18 mouse cellular contexts compared by ENCODE assay signal in genomic region chr9:41517787-41518186, GRCm38 (mm10).
DNase-seq lines count a peak whose midpoint lies in the region; ATAC-seq lines count a peak whose summit lies in the region.
"Had no signal": no experiment of that assay in that cellular context is flagged by ENCODE, and none has a peak within 500 bp of the region (broad histone marks: within the 10 kb centered on the region; RNA-seq: fewer than 3 reads in every experiment).

No protein-coding gene starts in this region.

- H3K4me3 ChIP-seq in hindbrain, embryonic 13.5 days = no peak overlapping the region
- no peak overlapping the region for H3K4me3 ChIP-seq in hindbrain, embryonic 10.5 days
- H3K4me3 ChIP-seq in embryonic facial prominence, embryonic 15.5 days (replicated peaks) = no peak overlapping the region
- H3K4me3 ChIP-seq in intestine, embryonic 16.5 days (ENCODE audit: low read length) = no peak overlapping the region
- H3K4me3 ChIP-seq: embryonic facial prominence, embryonic 12.5 days; heart, adult 2 months; limb, embryonic 15.5 days; liver, embryonic 15.5 days; midbrain, embryonic 12.5 days had no signal

- no peak overlapping the region for H3K4me2 ChIP-seq in hindbrain, embryonic 13.5 days
- H3K4me2 ChIP-seq in embryonic facial prominence, embryonic 15.5 days (replicated peaks) = no peak overlapping the region
- H3K4me2 ChIP-seq in intestine, embryonic 16.5 days (ENCODE audit: low read depth, low read length) = no peak overlapping the region
- H3K4me2 ChIP-seq: embryonic facial prominence, embryonic 12.5 days; limb, embryonic 15.5 days; liver, embryonic 15.5 days; midbrain, embryonic 12.5 days had no signal

- 0 out of 2 replicates have a peak, but pooled peaks cover 2% of the 10 kb centered on the region for H3K36me3 ChIP-seq in hindbrain, embryonic 13.5 days
- peaks cover 39% of the 10 kb centered on the region for H3K36me3 ChIP-seq in hindbrain, embryonic 10.5 days
- H3K36me3 ChIP-seq in embryonic facial prominence, embryonic 15.5 days = no peaks in the 10 kb centered on the region
- H3K36me3 ChIP-seq in intestine, embryonic 16.5 days (ENCODE audit: control insufficient read depth, insufficient read depth, low read length) = no peaks in the 10 kb centered on the region
- H3K36me3 ChIP-seq: embryonic facial prominence, embryonic 12.5 days; liver, embryonic 15.5 days had no signal

- no peaks in the 10 kb centered on the region for H3K9me3 ChIP-seq in hindbrain, embryonic 13.5 days
- no peaks in the 10 kb centered on the region for H3K9me3 ChIP-seq in hindbrain, embryonic 10.5 days
- no peaks in the 10 kb centered on the region for H3K9me3 ChIP-seq in embryonic facial prominence, embryonic 15.5 days (replicated peaks)
- no peaks in the 10 kb centered on the region for H3K9me3 ChIP-seq in intestine, embryonic 16.5 days (ENCODE audit: control insufficient read depth, low read length)
- H3K9me3 ChIP-seq: embryonic facial prominence, embryonic 12.5 days; limb, embryonic 15.5 days; liver, embryonic 15.5 days; midbrain, embryonic 12.5 days had no signal

- ATAC-seq in hindbrain, embryonic 13.5 days (ENCODE audit: low FRiP score) = 0 out of 2 replicates have a peak, but pooled peaks have one; percentile 24
- no peak for ATAC-seq in embryonic facial prominence, embryonic 15.5 days (ENCODE audit: insufficient number of reproducible peaks, low FRiP score, low TSS enrichment, low read depth)
- ATAC-seq in intestine, embryonic 16.5 days = no peak

- H3K4me1 ChIP-seq in hindbrain, embryonic 13.5 days (replicated peaks) = peaks cover 22% of the 10 kb centered on the region
- H3K4me1 ChIP-seq in hindbrain, embryonic 10.5 days (replicated peaks) = no peaks in the 10 kb centered on the region; the same call in 1 of the 2 replicates
- peaks cover 16% of the 10 kb centered on the region for H3K4me1 ChIP-seq in embryonic facial prominence, embryonic 15.5 days
- H3K4me1 ChIP-seq in intestine, embryonic 16.5 days (ENCODE audit: control insufficient read depth, insufficient read depth, low read length) = peaks cover 5% of the 10 kb centered on the region
- H3K4me1 ChIP-seq: liver, embryonic 15.5 days had no signal

- H3K9ac ChIP-seq in hindbrain, embryonic 13.5 days = no peak overlapping the region
- no peak overlapping the region for H3K9ac ChIP-seq in embryonic facial prominence, embryonic 15.5 days
- no peak overlapping the region for H3K9ac ChIP-seq in intestine, embryonic 16.5 days (ENCODE audit: low read depth, low read length)
- H3K9ac ChIP-seq: embryonic facial prominence, embryonic 12.5 days; limb, embryonic 15.5 days; liver, embryonic 15.5 days; midbrain, embryonic 12.5 days had no signal

- no peaks in the 10 kb centered on the region for H3K27me3 ChIP-seq in hindbrain, embryonic 13.5 days
- H3K27me3 ChIP-seq in hindbrain, embryonic 10.5 days (ENCODE audit: insufficient read depth, poor library complexity, severe bottlenecking) = no peaks in the 10 kb centered on the region
- no peaks in the 10 kb centered on the region for H3K27me3 ChIP-seq in embryonic facial prominence, embryonic 15.5 days
- H3K27me3 ChIP-seq in intestine, embryonic 16.5 days (replicated peaks; ENCODE audit: control insufficient read depth, insufficient read depth, low read length) = no peaks in the 10 kb centered on the region
- H3K27me3 ChIP-seq: embryonic facial prominence, embryonic 12.5 days; limb, embryonic 15.5 days; liver, embryonic 15.5 days; midbrain, embryonic 12.5 days had no signal

- WGBS in hindbrain, embryonic 13.5 days = 54% methylated on average over 2 of the region's 2 CpGs
- WGBS in hindbrain, embryonic 10.5 days = 71% methylated on average over 2 of the region's 2 CpGs
- WGBS in embryonic facial prominence, embryonic 15.5 days = 58% methylated on average over 2 of the region's 2 CpGs
- WGBS in intestine, embryonic 16.5 days = 63% methylated on average over 2 of the region's 2 CpGs

- DNase-seq in embryo, embryonic 10.5 days (ENCODE audit: low spot score) = peak; percentile 25
- DNase-seq in embryo, embryonic 10 days (ENCODE audit: low spot score) = no peak
- DNase-seq in hindbrain, embryonic 10.5 days (ENCODE audit: low spot score) = no peak
- peak; percentile 54 for DNase-seq in mesoderm, embryonic 11.5 days (ENCODE audit: low read depth, low spot score)
- no peak for DNase-seq in urinary bladder, postnatal 25 days (ENCODE audit: low spot score)
- DNase-seq: adrenal gland, adult 2 months; cerebellum, adult 8-10 months; heart, adult 2 months; kidney, adult 11 months; thymus, postnatal 36 days had no signal

- peak overlapping the region; percentile 82 for H3K27ac ChIP-seq in hindbrain, embryonic 13.5 days
- no peak overlapping the region for H3K27ac ChIP-seq in hindbrain, embryonic 10.5 days
- H3K27ac ChIP-seq in embryonic facial prominence, embryonic 15.5 days (replicated peaks) = 0 out of 2 replicates have a peak overlapping the region, but pooled peaks have one; percentile 28
- no peak overlapping the region for H3K27ac ChIP-seq in intestine, embryonic 16.5 days (ENCODE audit: low read length)
- H3K27ac ChIP-seq: heart, adult 2 months; liver, embryonic 15.5 days; macrophage; midbrain, embryonic 12.5 days had no signal

Comparison
In these comparisons a context has a peak if more than half of its experiments do, and no peak if none do; other contexts are left out.
1. DNase-seq: peak in embryo, embryonic 10.5 days (single experiment) and mesoderm, embryonic 11.5 days (single experiment); none in embryo, embryonic 10 days (single experiment), hindbrain, embryonic 10.5 days (single experiment) and urinary bladder, postnatal 25 days (single experiment).
2. H3K27ac ChIP-seq: peak in hindbrain, embryonic 13.5 days (single experiment) and embryonic facial prominence, embryonic 15.5 days (single experiment); none in hindbrain, embryonic 10.5 days (single experiment) and intestine, embryonic 16.5 days (single experiment).